Mouse (Mus musculus) left cerebral cortex, adult 9 months (tissue): ENCODE measurements around the gene Cdk17.

Experiments
- DNase-seq, 2 experiments: peaks; one replicate each; pipeline ENCODE4 v3.0.0; 2022; ENCODE audit warnings: low spot score in 2 of 2

Cdk17 gene

GRCm38 (mm10) chr10:93167311-93167710 lies 6.6 kb downstream of the Cdk17 start:
- DNase-seq: no peak

GRCm38 (mm10) chr10:93168067-93168466 lies 7.4 kb downstream of the Cdk17 start:
- no peak for DNase-seq

GRCm38 (mm10) chr10:93171182-93171855 lies 10.6 kb downstream of the Cdk17 start:
- DNase-seq: no peak

GRCm38 (mm10) chr10:93177471-93177870 lies 16.8 kb downstream of the Cdk17 start:
- no peak for DNase-seq

GRCm38 (mm10) chr10:93177874-93178273 lies 17.2 kb downstream of the Cdk17 start:
- DNase-seq: no peak

- DNase-seq: no peak
These were observed 18.0 kb downstream of the Cdk17 start for GRCm38 (mm10) chr10:93178662-93179061.

GRCm38 (mm10) chr10:93179669-93180460 lies 19.2 kb downstream of the Cdk17 start:
- DNase-seq: no peak

- no peak for DNase-seq
These were observed 23.8 kb downstream of the Cdk17 start for GRCm38 (mm10) chr10:93184351-93184976.

GRCm38 (mm10) chr10:93188440-93188999 lies 27.8 kb downstream of the Cdk17 start:
- DNase-seq: no peak

- DNase-seq: no peak
These were observed 30.0 kb downstream of the Cdk17 start for GRCm38 (mm10) chr10:93190475-93191262.

- no peak for DNase-seq
These were observed 36.4 kb downstream of the Cdk17 start for GRCm38 (mm10) chr10:93197092-93197491.

GRCm38 (mm10) chr10:93198958-93199357 lies 38.3 kb downstream of the Cdk17 start:
- DNase-seq: no peak

GRCm38 (mm10) chr10:93201846-93202458 lies 41.3 kb downstream of the Cdk17 start:
- DNase-seq: no peak

- no peak for DNase-seq
These were observed 44.7 kb downstream of the Cdk17 start for GRCm38 (mm10) chr10:93205287-93205956.

GRCm38 (mm10) chr10:93207176-93207575 lies 46.5 kb downstream of the Cdk17 start:
- no peak for DNase-seq

- no peak for DNase-seq
These were observed 52.0 kb downstream of the Cdk17 start for GRCm38 (mm10) chr10:93212699-93213098.

GRCm38 (mm10) chr10:93213339-93213738 lies 52.7 kb downstream of the Cdk17 start:
- no peak for DNase-seq

- DNase-seq: no peak
These were observed 53.6 kb downstream of the Cdk17 start for GRCm38 (mm10) chr10:93214251-93214650.

- DNase-seq: no peak
These were observed 54.5 kb downstream of the Cdk17 start for GRCm38 (mm10) chr10:93215051-93215763.

GRCm38 (mm10) chr10:93225751-93226150 lies 65.1 kb downstream of the Cdk17 start:
- no peak for DNase-seq
